Mouse (Mus musculus) ES-E14 (cell line): Measurements from ENCODE around the gene Plek2.

ENCODE experiments used
- HCFC1 ChIP-seq: IDR thresholded peaks from 2 replicates; pipeline ENCODE4 v1.6.1; 2012; ENCODE audit warnings: low read length, inconsistent platforms, borderline replicate concordance; ENCODE audit not compliant: insufficient read depth
- MAFK ChIP-seq: IDR thresholded peaks from 2 replicates; pipeline ENCODE4 v1.6.1; 2014; ENCODE audit warnings: mild to moderate bottlenecking, low read depth, low read length, inconsistent platforms; ENCODE audit not compliant: insufficient read depth
- ZC3H11A ChIP-seq: IDR thresholded peaks from 2 replicates; pipeline ENCODE4 v1.6.1; 2012; ENCODE audit warnings: low read depth, mild to moderate bottlenecking, inconsistent platforms, low read length, borderline replicate concordance
- ZNF384 ChIP-seq: IDR thresholded peaks from 2 replicates; pipeline ENCODE4 v1.6.1; 2012; ENCODE audit warnings: low read depth, low read length, inconsistent platforms

- TF ChIP-seq ZC3H11A (no peak), MAFK (no peak), HCFC1 (no peak), ZNF384 (no peak)
These were observed 36.2 kb upstream of the Plek2 start for GRCm38 (mm10) chr12:78942931-78943330.
